ENCODE assay signal across 15 mouse cellular contexts in genomic region chr6:83029777-83030176, GRCm38 (mm10).
"Had no signal": no experiment of that assay in that cellular context is flagged by ENCODE, and none has a peak within 500 bp of the region (broad histone marks: within the 10 kb centered on the region; RNA-seq: fewer than 3 reads in every experiment).

No protein-coding gene starts in this region.

- H3K4me2 ChIP-seq: kidney, embryonic 15.5 days; limb, embryonic 13.5 days; lung, embryonic 14.5 days; midbrain, embryonic 13.5 days; neural tube, embryonic 15.5 days; stomach, embryonic 15.5 days had no signal

- H3K36me3 ChIP-seq: limb, embryonic 13.5 days; midbrain, embryonic 13.5 days; neural tube, embryonic 15.5 days; stomach, embryonic 15.5 days had no signal

- H3K9me3 ChIP-seq: kidney, embryonic 15.5 days; limb, embryonic 13.5 days; midbrain, embryonic 13.5 days; neural tube, embryonic 15.5 days; stomach, embryonic 15.5 days had no signal

- H3K4me3 ChIP-seq: kidney, embryonic 15.5 days; limb, embryonic 13.5 days; midbrain, embryonic 13.5 days; neural tube, embryonic 15.5 days; stomach, embryonic 15.5 days had no signal

- ATAC-seq: midbrain, embryonic 13.5 days had no signal

- H3K9ac ChIP-seq: kidney, embryonic 15.5 days; limb, embryonic 13.5 days; liver, embryonic 14.5 days; lung, embryonic 14.5 days; midbrain, embryonic 13.5 days; neural tube, embryonic 15.5 days; stomach, embryonic 15.5 days had no signal

- H3K27ac ChIP-seq: kidney, embryonic 15.5 days; limb, embryonic 13.5 days; liver, embryonic 14.5 days; midbrain, embryonic 13.5 days; neural tube, embryonic 15.5 days; stomach, embryonic 15.5 days had no signal

- DNase-seq: kidney, adult 2 months; kidney, postnatal 14 days; left cerebral cortex, postnatal 4 days; lung, embryonic 14.5 days; lung, postnatal 10 days; lung, postnatal 4 days; right cerebral cortex, postnatal 14 days; thymus, adult 2 months; thymus, postnatal 25 days had no signal
